Mouse (Mus musculus) spleen, postnatal 4 days (tissue): ENCODE results near the gene Lonp2.

Source experiments
- DNase-seq, 2 experiments: peaks; one replicate each; pipeline ENCODE4 v3.0.0; 2022; ENCODE audit warnings: low spot score in 2 of 2

The Lonp2 gene

DNA sequence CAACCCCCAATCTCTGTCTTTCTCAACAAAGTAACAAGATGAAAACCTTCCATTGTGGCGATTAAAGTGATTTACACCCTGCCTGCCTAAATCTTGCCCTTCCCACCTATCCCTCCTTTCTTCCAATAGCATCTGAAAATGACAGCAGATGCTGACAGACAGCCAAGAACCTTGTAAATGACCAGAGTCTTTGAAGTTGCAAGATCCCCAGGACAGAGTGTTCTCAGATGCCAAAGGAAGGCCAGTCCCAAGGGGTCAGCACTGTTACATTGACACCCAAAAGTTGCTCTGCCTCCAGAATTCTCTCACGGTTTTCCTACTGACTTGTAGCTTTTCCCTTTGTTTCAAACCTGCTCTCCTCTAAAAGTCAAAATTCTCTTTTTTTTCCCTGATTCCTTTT, 126.0 kb downstream of the Lonp2 start:
- no peak for DNase-seq

DNA sequence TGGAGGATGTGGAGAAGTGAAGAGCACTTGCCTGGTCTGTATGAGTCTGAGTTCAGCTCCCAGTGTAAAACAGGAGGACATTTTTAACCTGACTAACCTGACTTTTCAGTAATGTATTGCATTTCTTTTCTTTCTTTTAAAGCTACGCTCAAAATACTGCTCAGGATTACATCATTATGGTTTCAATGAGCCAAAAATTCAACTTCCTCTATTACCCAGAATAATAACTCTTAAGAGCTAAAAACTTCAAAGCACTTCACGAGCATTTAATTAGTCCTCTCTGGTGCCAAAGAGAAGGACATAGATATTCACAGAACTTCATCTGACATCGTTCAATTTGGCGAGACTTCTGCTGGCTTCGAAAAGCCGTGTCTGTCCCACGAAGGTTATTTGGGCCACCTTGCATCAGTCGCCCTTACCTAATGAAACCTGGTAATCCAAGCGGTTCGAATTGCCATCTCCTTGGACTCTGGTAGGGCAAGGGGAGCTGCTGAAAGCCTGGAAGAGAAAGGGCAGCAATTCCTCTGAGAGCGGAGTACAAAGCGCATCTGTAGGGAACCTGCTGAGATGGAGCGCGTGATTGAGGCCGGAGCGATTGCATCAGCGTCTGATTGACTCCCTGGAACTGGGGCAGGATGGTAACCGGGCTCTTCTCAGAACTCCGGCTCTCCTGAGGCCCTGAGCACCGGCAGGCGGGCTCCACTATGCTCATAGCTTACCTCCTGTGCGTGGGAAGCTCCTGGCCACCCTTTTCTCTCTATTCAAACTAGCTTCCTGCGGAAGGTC, 133.3 kb downstream of the Lonp2 start:
- DNase-seq = no peak

GRCm38 (mm10) chr8:86758651-86759050, 134.8 kb downstream of the Lonp2 start:
- no peak for DNase-seq

DNA sequence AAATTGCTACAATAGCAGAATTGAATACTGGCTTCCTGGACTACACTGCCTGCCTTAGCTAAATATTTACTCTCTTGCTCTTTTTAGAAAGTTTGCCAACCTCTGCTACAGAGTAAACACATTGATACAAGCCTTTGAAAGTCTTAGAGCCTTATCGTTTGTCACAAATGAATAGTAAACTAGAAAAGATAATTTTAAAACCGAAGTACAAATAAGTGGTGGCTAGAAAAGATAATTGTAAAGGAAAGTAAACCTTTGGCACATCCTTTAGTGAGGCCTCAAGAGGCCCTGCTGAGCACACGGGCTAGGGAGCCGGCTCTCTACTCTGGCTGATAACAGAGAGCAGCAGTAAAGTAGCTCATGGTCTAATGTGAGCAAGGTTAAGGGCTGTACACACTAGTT, 135.2 kb downstream of the Lonp2 start:
- no peak for DNase-seq

- no peak for DNase-seq
Observed at GRCm38 (mm10) chr8:86760746-86761145, 136.9 kb downstream of the Lonp2 start.

- DNase-seq = no peak
Observed at GRCm38 (mm10) chr8:86762806-86763205, 139.0 kb downstream of the Lonp2 start.

DNA sequence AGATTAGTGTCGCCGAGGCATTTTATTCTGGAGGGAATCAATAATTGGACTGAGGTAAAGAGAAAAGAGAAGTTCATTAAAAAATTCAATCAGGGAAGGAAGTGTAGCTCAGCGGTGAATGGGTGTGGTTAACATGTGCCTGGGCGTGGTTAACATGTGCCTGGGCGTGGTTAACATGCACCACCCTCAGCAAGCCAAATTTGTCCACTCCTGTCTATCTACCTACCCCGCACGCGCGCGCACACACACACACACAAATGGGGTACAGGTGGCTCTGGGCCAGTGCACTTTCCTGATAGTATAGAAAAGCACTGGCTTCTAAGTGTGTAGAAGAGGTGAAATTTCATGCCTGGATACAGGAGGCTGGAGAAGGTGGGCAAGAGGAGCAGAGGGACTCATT, 141.3 kb downstream of the Lonp2 start:
- DNase-seq = peak; percentile 60 to 69

DNA sequence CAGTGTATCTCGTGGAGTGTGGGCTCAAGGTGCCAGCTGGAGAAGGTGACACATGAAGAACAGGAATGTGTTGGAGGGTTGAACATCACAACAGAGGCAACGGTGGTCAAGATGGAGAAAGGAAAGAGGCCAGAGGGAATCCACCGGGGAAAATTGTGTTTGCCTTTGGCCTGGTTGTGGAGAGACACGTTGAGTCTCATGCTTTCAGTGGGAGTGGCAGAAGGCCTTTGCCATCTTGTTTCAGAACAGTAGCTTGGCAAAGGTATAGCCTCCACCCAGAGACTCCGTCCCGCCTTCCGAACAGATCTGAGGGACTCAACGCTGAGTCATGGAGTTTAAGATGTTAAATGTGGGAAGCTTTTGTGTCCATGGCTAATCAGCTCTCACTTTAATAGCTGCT, 141.8 kb downstream of the Lonp2 start:
- no peak for DNase-seq

GRCm38 (mm10) chr8:86766548-86767211, 142.8 kb downstream of the Lonp2 start:
- DNase-seq = no peak

DNA sequence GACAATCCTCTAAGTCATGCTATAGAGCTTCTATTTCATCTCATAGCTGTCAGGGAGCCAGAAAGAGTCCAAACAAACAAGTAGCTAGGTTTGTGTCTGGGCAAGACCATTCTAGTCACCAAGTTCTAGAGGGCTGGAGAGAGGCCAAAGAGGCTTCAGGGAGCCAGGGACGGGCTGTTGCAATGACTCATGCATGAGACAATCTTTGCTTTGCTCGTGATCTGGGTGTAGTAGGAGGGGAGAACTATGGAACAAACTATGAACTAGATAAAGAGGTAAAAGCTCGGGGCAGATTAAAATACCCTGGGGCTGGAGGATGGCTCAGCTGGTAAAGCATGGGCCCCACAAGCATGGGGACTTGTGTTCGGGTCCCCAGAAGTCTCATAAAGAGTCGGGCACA, 144.7 kb downstream of the Lonp2 start:
- no peak for DNase-seq

DNA sequence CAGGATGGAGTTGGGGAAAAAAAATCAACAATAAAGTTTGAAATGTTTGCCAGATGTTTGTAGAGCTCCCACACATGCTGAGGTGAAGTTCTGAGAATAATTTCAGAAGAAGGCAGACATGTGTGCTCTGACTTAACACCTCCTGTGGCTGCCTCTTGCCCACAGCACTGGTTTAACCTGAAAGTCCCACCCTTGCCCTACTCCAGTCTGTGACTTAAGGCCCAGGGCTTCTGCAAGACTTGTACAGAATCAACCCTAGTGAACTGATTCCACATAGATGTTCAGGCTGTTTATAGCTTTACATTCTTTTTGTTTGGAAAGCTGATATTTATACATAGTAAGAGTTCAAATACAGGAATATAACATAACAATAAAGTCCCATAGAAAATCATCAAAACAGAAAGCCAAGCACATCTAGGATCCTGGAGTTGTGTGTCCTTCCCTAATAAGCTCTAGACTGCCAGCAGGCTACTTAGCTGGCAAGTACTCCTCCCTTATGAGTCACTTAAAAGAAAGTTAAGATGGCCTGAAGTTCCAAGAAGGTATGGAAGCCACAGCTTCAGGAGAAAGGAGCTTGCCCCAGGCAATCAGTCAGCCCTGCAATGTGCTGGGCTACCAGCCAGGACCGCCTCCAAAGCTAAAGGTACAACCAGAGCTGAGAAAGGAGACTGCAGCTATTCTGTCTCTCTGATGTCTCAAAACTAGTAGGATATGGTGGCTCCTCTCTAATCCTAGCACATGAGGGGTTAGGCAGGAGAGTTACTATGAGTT, 146.3 kb downstream of the Lonp2 start:
- no peak for DNase-seq
